Mouse (Mus musculus): ENCODE measurements at regions not wholly inside any gene's neighbourhood (a gene's known extent, or its start where the extent isn't known, plus 50 kb on each side); places are given as distances from the start of the nearest gene placed in this dataset.

GRCm38 (mm10) chr10:110658153-110658695 is 87.0 kb upstream of the E2f7 start:
- DNase-seq, result no peak

GRCm38 (mm10) chr10:110676503-110676902 is 68.7 kb upstream of the E2f7 start:
- peak; percentile 2 for DNase-seq

Measured in thymus, postnatal 14 days (tissue).